Mouse (Mus musculus): Measurements from ENCODE around the gene Mrpl32. TPM values are rescaled to one million over a fixed set of nuclear protein-coding genes. Genes with fewer than 3 reads are reported as not detected.

Gene Mrpl32
- polyA plus RNA-seq (2014; fragmentation: Nextera tagmentation; extraction: Ambion mirVana), result 104 and 110 TPM in 2 replicates

DNA sequence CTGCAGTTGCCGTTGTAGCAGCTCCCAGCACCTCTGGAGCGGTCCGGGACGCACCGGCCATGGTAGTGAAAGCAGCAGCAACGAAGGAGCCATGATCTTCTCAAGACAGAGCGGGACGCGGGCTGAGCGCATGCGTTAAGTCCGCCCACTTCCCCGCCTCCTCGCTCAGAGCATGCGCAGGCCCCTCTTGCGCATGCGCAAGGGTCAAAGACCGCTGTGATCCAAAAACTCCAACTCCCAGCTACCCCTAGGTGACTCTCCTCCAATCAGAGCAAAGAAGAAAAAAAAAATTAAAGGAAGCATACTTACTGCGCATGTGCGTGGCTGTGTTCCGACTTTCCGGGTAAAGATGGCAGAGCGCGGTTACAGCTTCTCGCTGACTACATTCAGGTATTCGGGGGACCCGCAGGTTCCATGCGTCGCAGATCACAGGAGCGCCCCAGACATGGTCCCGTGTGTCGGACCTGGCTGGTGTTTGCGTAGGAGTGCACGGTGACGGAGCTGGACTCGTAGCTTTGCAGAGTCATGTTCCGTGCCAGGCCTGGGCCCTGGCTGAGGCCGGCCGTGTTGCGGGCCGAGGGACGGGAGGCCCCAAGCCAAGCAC is at the start of gene Mrpl32, which contains the start of gene Psma2:
Mrpl32 (minus strand) TSS at position 240 of the 604 bp plus-strand sequence.
Psma2 (plus strand) TSS at position 315 of the 604 bp plus-strand sequence.
- under 1% methylated on average over 42 of the region's 42 CpGs for WGBS (ENCODE audit: insufficient replicate concordance)
- peak within 1 kb of the TSS; percentile 64; the same call in 1 of the 2 replicates for H3K27ac ChIP-seq (ENCODE audit: low read depth, low read length)
- no peaks in the 10 kb centered on the region for H3K27me3 ChIP-seq (ENCODE audit: control insufficient read depth, insufficient read depth, low read length)
- H3K4me1 ChIP-seq (ENCODE audit: control insufficient read depth, insufficient read depth, low read length), result no peaks in the 10 kb centered on the region
- peak within 1 kb of the TSS; percentile 86 for H3K9ac ChIP-seq (ENCODE audit: low read depth, low read length)
- ATAC-seq (replicated peaks; ENCODE audit: insufficient number of reproducible peaks, low FRiP score, low TSS enrichment), result peak; percentile 99
- H3K9me3 ChIP-seq (replicated peaks; ENCODE audit: control insufficient read depth, low read length), result no peaks in the 10 kb centered on the region
- H3K36me3 ChIP-seq (ENCODE audit: control insufficient read depth, insufficient read depth, low read length), result peaks cover 8% of the 10 kb centered on the region
- H3K4me2 ChIP-seq, result peak within 1 kb of the TSS; percentile 75
- H3K4me3 ChIP-seq (ENCODE audit: low read depth, low read length), result peak within 1 kb of the TSS; percentile 95

DNA sequence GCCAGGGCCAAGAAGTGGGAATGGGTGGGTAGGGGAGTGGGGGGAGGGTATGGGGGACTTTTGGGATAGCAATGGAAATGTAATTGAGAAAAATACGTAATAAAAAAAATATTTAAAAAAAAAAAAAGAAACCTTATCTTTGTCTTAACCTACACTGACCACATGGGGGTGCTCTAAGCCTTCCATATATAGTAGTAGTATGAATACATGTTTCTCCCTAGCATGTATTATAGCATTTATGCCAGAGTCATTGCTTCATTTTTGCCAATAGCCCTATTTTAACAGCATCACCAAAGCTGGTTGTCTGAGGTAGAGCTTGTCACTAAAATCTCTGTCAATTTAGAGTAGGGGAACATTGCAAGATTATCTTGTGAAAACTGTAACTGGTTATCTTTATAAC is 36.3 kb upstream of the Mrpl32 start:
- H3K9ac ChIP-seq (ENCODE audit: low read depth, low read length), result no peak overlapping the region
- H3K36me3 ChIP-seq (ENCODE audit: control insufficient read depth, insufficient read depth, low read length), result no peaks in the 10 kb centered on the region
- WGBS (ENCODE audit: insufficient replicate concordance), result 37% methylated on average over 1 of the region's 1 CpGs
- no peaks in the 10 kb centered on the region for H3K4me1 ChIP-seq (ENCODE audit: control insufficient read depth, insufficient read depth, low read length)
- no peaks in the 10 kb centered on the region for H3K27me3 ChIP-seq (ENCODE audit: control insufficient read depth, insufficient read depth, low read length)
- no peak overlapping the region for H3K4me2 ChIP-seq
- H3K27ac ChIP-seq (ENCODE audit: low read depth, low read length), result no peak overlapping the region
- ATAC-seq (replicated peaks; ENCODE audit: insufficient number of reproducible peaks, low FRiP score, low TSS enrichment), result no peak
- no peak overlapping the region for H3K4me3 ChIP-seq (ENCODE audit: low read depth, low read length)
- no peaks in the 10 kb centered on the region for H3K9me3 ChIP-seq (replicated peaks; ENCODE audit: control insufficient read depth, low read length)

DNA sequence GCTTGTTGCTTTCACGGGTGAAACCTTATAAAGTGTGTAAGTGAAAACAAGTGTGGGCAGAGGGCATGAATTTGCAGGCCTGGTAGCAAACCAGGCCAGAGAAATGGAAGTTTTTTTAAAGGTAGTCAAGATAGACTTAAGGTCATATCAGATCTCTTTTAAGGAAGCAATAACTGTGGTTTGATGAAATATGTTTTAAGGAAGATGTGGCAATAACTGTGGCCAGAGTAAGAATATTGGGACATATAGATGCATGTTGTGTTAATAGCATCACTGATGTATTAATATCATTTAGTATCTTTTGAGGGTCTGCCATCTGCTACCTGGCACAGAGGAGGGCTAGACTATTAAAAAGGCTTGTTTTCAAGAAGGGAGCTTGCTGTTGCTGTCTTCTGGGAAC is 27.0 kb upstream of the Mrpl32 start:
- Histone ChIP-seq H3K4me3 (ENCODE audit: low read depth, low read length) (no peak overlapping the region), H3K9me3 (replicated peaks; ENCODE audit: control insufficient read depth, low read length) (no peaks in the 10 kb centered on the region), H3K36me3 (ENCODE audit: control insufficient read depth, insufficient read depth, low read length) (peaks cover 15% of the 10 kb centered on the region), H3K4me1 (ENCODE audit: control insufficient read depth, insufficient read depth, low read length) (no peaks in the 10 kb centered on the region), H3K27me3 (ENCODE audit: control insufficient read depth, insufficient read depth, low read length) (no peaks in the 10 kb centered on the region), H3K9ac (ENCODE audit: low read depth, low read length) (no peak overlapping the region), H3K4me2 (no peak overlapping the region), H3K27ac (ENCODE audit: low read depth, low read length) (no peak overlapping the region)
- ATAC-seq (replicated peaks; ENCODE audit: insufficient number of reproducible peaks, low FRiP score, low TSS enrichment), result no peak
- 71% methylated on average over 1 of the region's 1 CpGs for WGBS (ENCODE audit: insufficient replicate concordance)

DNA sequence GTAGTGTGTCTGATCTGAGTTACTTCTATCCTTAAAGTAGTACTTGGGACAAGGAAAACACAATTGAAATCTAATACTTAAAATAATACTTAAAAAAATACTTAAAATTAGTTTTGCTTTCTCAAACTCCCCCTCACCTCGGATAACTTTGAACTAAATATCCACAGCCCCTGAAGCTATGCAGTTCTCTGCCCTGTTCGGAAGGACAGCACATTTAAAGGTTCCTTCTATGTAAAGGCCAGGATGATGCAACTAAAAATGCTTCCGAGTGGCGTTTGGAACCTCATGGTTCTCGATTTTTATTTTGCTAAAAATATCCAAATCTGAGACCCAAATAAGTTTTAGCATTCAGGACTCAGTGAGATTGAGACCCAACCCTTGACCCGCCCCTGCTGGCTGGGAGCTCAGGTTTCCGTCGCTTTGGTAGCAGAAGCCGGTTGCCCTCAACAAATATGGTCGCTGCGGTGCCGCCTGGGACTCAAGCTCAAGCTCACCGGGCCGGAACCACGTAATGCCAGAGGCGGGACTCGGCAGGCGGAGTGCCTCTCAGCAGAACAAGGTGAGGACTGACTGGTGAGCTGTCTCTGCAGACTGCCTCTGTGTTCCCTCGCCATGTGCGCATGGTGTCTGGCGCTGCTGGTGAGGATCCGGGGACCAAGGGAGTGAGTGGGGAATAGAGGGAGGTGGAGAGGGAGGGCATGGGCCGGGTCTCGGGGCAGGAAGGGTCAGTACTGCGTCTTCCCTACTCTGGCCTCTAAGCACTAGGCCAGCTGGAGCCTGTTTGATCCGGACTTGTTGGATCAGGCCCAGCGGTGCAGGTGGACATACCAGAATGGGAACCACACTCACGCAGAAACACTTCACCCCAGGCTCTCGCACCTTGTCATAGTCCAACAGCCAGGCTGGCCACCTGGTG is 17.0 kb upstream of the Mrpl32 start, which contains the start of gene AW209491:
AW209491 (plus strand) TSS at position 429 of the 916 bp plus-strand sequence.
- no peaks in the 10 kb centered on the region; the same call in 1 of the 2 replicates for H3K4me1 ChIP-seq (ENCODE audit: control insufficient read depth, insufficient read depth, low read length)
- H3K27ac ChIP-seq (ENCODE audit: low read depth, low read length), result peak within 1 kb of the TSS; percentile 75
- peak within 1 kb of the TSS; percentile 65 for H3K4me3 ChIP-seq (ENCODE audit: low read depth, low read length)
- H3K9ac ChIP-seq (ENCODE audit: low read depth, low read length), result peak within 1 kb of the TSS; percentile 81
- H3K27me3 ChIP-seq (ENCODE audit: control insufficient read depth, insufficient read depth, low read length), result no peaks in the 10 kb centered on the region
- peak within 1 kb of the TSS; percentile 78 for H3K4me2 ChIP-seq
- 1% methylated on average over 29 of the region's 29 CpGs for WGBS (ENCODE audit: insufficient replicate concordance)
- peak; percentile 94 for ATAC-seq (replicated peaks; ENCODE audit: insufficient number of reproducible peaks, low FRiP score, low TSS enrichment)
- no peaks in the 10 kb centered on the region for H3K9me3 ChIP-seq (replicated peaks; ENCODE audit: control insufficient read depth, low read length)
- peaks cover 10% of the 10 kb centered on the region for H3K36me3 ChIP-seq (ENCODE audit: control insufficient read depth, insufficient read depth, low read length)

DNA sequence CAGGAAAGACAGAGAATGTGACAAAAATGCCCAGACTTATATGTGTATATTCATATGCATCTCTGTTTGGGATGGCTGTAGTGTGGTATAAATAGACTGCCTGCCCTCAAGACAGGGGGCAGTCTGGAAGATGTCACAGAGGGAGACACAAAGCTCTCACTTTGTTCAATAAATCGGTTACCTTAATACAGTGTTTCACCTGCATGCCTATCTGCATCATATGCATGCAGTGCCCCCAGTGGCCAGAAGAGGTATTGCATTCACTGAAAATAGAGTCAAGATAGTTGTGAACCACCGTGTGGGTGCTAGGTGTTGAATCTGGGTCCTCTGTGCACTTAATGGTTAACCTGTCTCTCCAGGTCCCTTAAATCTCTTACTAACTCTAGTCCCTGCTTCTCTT is 5.8 kb upstream of the Mrpl32 start:
- no peak overlapping the region for H3K27ac ChIP-seq (ENCODE audit: low read depth, low read length)
- H3K27me3 ChIP-seq (ENCODE audit: control insufficient read depth, insufficient read depth, low read length), result no peaks in the 10 kb centered on the region
- no peaks in the 10 kb centered on the region for H3K4me1 ChIP-seq (ENCODE audit: control insufficient read depth, insufficient read depth, low read length)
- peaks cover 22% of the 10 kb centered on the region for H3K36me3 ChIP-seq (ENCODE audit: control insufficient read depth, insufficient read depth, low read length)
- 44% methylated on average over 2 of the region's 2 CpGs for WGBS (ENCODE audit: insufficient replicate concordance)
- ATAC-seq (replicated peaks; ENCODE audit: insufficient number of reproducible peaks, low FRiP score, low TSS enrichment), result no peak
- no peak overlapping the region for H3K4me2 ChIP-seq
- no peak overlapping the region for H3K4me3 ChIP-seq (ENCODE audit: low read depth, low read length)
- no peaks in the 10 kb centered on the region for H3K9me3 ChIP-seq (replicated peaks; ENCODE audit: control insufficient read depth, low read length)
- no peak overlapping the region for H3K9ac ChIP-seq (ENCODE audit: low read depth, low read length)

DNA sequence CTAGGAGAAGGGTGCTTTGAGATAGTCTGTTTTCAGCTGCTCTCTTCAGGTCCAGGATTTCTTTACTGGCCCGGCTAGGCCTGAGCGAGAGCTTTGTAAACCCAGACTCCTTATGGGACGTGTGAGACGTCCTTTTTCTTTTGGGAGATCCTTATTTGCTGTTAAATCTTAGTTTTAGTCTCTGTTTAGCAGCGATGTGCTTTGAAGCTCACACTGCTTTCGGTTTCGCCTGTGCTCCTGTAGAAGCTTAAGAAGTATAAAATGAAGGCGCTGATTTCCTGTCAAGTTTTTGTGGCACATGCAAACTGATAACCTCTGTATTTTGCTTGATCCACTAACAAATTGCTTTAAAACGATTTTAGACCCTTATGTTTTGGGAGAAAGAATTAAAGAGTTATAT is 588 bp upstream of the Mrpl32 start:
- peak overlapping the region; percentile 86 for H3K9ac ChIP-seq (ENCODE audit: low read depth, low read length)
- H3K4me2 ChIP-seq, result peak overlapping the region; percentile 75
- peak overlapping the region; percentile 64; the same call in 1 of the 2 replicates for H3K27ac ChIP-seq (ENCODE audit: low read depth, low read length)
- H3K4me3 ChIP-seq (ENCODE audit: low read depth, low read length), result peak overlapping the region; percentile 95
- H3K4me1 ChIP-seq (ENCODE audit: control insufficient read depth, insufficient read depth, low read length), result no peaks in the 10 kb centered on the region
- ATAC-seq (replicated peaks; ENCODE audit: insufficient number of reproducible peaks, low FRiP score, low TSS enrichment), result no peak
- no peaks in the 10 kb centered on the region for H3K27me3 ChIP-seq (ENCODE audit: control insufficient read depth, insufficient read depth, low read length)
- peaks cover 11% of the 10 kb centered on the region for H3K36me3 ChIP-seq (ENCODE audit: control insufficient read depth, insufficient read depth, low read length)
- H3K9me3 ChIP-seq (replicated peaks; ENCODE audit: control insufficient read depth, low read length), result no peaks in the 10 kb centered on the region
- WGBS (ENCODE audit: insufficient replicate concordance), result 2% methylated on average over 9 of the region's 9 CpGs

DNA sequence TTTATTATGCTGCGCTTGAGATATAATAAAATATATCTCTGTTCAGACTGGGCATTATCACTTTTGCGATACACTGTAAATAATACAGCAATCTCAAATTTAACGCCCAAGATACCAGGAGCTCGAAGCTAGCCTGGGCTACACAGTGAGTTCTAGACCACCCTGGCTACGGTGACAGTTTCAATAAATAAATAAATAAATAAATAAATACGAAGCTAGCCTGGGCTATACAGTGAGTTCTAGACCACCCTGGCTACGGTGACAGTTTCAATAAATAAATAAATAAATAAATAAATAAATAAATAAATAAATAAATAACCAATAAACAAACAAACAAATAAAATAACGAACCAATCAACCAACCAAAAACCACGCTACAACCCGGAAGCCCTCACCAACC is 502 bp downstream of the Mrpl32 start:
- peak overlapping the region; percentile 73 for H3K4me2 ChIP-seq
- 0 out of 2 replicates have a peak overlapping the region, but pooled peaks have one; percentile 22 for H3K27ac ChIP-seq (ENCODE audit: low read depth, low read length)
- H3K4me3 ChIP-seq (ENCODE audit: low read depth, low read length), result peak overlapping the region; percentile 95
- H3K9me3 ChIP-seq (replicated peaks; ENCODE audit: control insufficient read depth, low read length), result no peaks in the 10 kb centered on the region
- H3K4me1 ChIP-seq (ENCODE audit: control insufficient read depth, insufficient read depth, low read length), result no peaks in the 10 kb centered on the region
- ATAC-seq (replicated peaks; ENCODE audit: insufficient number of reproducible peaks, low FRiP score, low TSS enrichment), result peak; percentile 39; the same call in 1 of the 2 replicates
- WGBS (ENCODE audit: insufficient replicate concordance), result 7% methylated on average over 10 of the region's 10 CpGs
- no peaks in the 10 kb centered on the region for H3K27me3 ChIP-seq (ENCODE audit: control insufficient read depth, insufficient read depth, low read length)
- H3K36me3 ChIP-seq (ENCODE audit: control insufficient read depth, insufficient read depth, low read length), result peaks cover 5% of the 10 kb centered on the region; the same call in 1 of the 2 replicates
- H3K9ac ChIP-seq (ENCODE audit: low read depth, low read length), result peak overlapping the region; percentile 83

DNA sequence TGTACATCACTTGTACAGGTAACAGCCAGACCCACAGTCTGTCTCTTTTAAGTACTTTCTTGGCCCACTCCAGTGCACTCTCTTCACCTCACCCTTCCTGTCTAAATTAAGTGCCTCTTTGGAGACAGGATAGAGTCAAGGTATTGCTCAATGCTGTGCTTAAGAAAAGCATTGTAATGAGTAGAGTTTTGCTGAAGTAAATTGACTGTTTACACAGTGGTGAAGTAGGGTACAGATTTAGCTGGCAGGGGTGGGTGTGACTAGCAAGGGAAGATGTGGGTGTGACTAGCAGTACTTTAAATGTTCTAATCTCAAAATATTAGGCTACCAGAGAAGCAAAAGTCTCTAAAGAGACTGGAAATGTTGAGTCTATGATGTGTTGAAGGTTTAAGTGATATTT is 5.3 kb downstream of the Mrpl32 start:
- no peaks in the 10 kb centered on the region for H3K4me1 ChIP-seq (ENCODE audit: control insufficient read depth, insufficient read depth, low read length)
- H3K27me3 ChIP-seq (ENCODE audit: control insufficient read depth, insufficient read depth, low read length), result no peaks in the 10 kb centered on the region
- H3K4me3 ChIP-seq (ENCODE audit: low read depth, low read length), result no peak overlapping the region
- H3K27ac ChIP-seq (ENCODE audit: low read depth, low read length), result no peak overlapping the region
- no peak overlapping the region for H3K4me2 ChIP-seq
- ATAC-seq (replicated peaks; ENCODE audit: insufficient number of reproducible peaks, low FRiP score, low TSS enrichment), result no peak
- H3K9ac ChIP-seq (ENCODE audit: low read depth, low read length), result no peak overlapping the region
- peaks cover 3% of the 10 kb centered on the region; the same call in 1 of the 2 replicates for H3K36me3 ChIP-seq (ENCODE audit: control insufficient read depth, insufficient read depth, low read length)
- no peaks in the 10 kb centered on the region for H3K9me3 ChIP-seq (replicated peaks; ENCODE audit: control insufficient read depth, low read length)
